Mouse (Mus musculus): ENCODE data around the gene Tnfsf12.
"Not testable (repeated sequence)": the region's sequence is repeated elsewhere in the genome, so short reads cannot be mapped to it uniquely, and the experiment has no call there.

Gene Tnfsf12

DNA sequence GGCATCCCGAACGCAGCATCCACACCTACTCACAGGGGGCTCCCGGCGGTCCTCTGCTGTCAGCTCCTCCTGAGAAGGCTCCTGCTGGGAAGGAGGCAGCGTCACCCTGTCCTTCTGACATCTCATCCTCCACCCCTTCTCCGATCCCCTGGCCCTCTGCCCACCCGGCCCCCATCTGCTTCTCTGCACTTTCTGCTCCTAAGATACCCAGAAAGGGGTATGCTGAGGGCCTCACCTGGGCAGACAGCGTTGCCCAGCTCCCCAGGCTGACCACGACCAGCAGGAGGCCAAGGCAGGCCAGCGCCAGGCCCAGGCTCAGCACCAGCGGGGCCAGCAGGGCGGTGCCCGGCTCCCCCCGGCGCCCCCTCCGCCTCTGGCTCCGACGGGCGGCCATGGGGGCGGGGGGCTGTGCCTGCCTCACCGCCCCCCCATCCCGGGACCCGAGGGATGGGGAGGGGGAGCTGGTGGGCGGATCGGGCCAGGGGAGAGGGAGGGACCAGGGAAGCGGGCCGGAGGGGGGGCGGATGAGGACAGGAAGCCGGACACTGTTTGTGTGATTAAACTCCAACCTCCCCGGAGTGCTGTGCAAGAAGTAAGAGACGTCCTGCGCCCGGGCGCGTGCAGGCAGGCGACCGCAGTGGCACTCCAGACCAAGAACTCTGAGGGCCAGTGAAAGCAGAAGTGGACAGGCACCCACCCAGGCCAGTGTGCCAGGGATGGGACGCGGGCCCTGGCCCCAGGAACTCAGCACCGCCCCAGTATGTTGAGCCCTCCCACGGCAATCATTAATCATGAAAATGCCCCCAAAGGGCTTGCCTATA, at the start of gene Tnfsf12, which contains the start of gene Tnfsfm13:
Tnfsf12 (minus strand) TSS at position 489 of the 821 bp plus-strand sequence.
Tnfsfm13 (minus strand) TSS at position 738 of the 821 bp plus-strand sequence.
- peak; percentile 62 for DNase-seq (ENCODE audit: low spot score)

- DNase-seq (ENCODE audit: low spot score) = not testable (repeated sequence)
Measured at GRCm38 (mm10) chr11:69731408-69731807, 35.8 kb upstream of the Tnfsf12 start.

GRCm38 (mm10) chr11:69729063-69729462, 33.4 kb upstream of the Tnfsf12 start:
- DNase-seq (ENCODE audit: low spot score) = peak; percentile 42

DNA sequence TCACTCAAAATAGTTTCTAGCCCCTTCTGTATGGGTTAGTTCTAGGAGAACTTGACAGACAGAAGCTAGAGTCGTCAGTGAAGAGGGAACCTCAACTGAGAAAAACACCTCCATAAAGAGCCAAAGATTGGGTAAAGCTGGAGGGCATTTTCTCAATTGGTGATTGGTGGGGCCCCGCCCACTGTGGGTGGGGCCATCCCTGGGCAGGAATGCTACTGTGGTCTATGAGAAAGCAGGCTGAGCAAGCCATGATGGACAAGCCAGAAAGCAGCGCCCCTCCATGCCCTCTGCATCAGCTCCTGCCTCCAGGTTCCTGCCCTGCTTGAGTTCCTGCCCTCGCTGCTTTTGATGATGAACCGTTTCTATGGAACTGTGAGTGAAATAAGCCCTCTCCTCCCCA, 30.3 kb upstream of the Tnfsf12 start:
- DNase-seq (ENCODE audit: low spot score) = no peak

DNA sequence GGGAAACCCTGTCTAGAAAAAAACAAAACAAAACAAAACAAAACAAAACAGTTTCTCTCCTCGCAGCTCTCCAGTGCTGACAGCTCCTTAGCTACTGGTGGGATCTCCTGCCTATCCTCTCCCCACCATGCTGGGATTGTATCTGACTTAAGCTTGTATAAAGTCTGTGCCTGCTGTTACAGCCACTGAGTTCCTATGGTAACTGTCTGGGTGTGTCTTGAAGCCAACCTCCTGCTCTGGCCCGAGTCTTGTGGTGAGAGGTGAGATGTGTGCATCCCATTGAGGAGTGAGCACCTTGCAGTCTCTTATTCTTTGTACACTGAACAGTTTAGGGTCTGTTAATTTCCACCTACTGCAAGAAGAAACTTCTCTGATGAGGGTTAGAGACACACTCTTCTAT, 27.4 kb upstream of the Tnfsf12 start:
- no peak for DNase-seq (ENCODE audit: low spot score)

- DNase-seq (ENCODE audit: low spot score) = no peak
Measured at GRCm38 (mm10) chr11:69720852-69721251, 25.2 kb upstream of the Tnfsf12 start.

DNA sequence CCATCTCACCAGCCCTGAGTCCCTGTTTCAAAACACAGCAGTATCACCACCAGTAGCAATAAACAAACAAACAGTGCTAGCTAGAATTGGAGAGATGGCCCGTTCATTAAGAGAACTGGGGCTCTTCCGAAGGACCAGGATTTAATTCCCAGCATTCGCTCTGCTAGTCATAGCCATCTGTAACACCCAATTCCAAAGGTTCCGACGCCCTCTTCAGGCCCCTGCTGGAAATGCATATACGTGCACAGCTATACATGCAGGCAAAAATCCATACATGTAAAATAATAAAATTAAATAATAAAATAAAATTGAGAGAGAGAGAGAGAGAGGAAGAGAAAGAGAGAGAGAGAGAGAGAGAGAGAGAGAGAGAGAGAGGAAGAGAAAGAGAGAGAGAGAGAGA, 23.8 kb upstream of the Tnfsf12 start:
- no peak for DNase-seq (ENCODE audit: low spot score)

DNA sequence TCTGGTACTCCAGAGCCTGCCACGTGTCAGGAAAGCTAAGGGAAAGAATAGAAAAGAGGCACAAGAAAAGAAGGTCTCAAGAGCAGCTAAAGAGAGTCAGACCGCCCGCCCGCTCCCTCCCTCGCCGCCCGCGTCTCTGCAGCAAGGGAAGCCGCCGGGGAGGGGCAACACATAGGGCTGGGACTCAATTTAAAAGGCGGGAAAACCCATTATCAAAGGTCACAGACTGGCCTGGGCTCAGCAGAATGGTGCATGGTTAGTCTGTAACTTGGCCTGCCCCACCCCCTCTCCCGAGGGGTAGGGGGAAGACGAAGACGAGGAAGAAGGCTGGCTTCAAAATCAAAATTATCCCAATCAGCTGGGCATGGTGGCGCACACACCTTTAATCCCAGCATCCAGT, 23.0 kb upstream of the Tnfsf12 start:
- no peak for DNase-seq (ENCODE audit: low spot score)

GRCm38 (mm10) chr11:69716953-69717352, 21.3 kb upstream of the Tnfsf12 start:
- DNase-seq (ENCODE audit: low spot score) = no peak

GRCm38 (mm10) chr11:69715929-69716328, 20.3 kb upstream of the Tnfsf12 start:
- no peak for DNase-seq (ENCODE audit: low spot score)

DNA sequence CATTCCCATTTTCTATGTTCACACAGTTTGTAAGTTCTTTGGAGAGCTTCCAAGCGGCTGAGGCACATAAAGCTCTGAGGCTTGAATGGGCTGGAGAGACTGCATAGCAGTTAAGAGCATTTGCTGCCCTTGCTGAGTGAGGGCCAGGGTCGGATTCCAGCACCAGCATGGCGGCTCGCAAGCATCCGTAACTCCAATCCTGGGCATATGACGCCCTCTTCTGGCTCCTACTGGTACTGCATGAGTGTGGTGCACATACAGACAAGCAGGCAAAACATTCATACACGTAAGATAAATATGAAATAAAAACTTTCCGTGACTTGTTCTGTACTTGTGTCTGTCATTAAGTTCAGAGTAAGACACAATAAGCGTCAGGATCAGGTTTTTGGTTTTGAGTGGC, 19.8 kb upstream of the Tnfsf12 start:
- no peak for DNase-seq (ENCODE audit: low spot score)

- no peak for DNase-seq (ENCODE audit: low spot score)
Measured at GRCm38 (mm10) chr11:69714636-69715329, 19.1 kb upstream of the Tnfsf12 start.

DNA sequence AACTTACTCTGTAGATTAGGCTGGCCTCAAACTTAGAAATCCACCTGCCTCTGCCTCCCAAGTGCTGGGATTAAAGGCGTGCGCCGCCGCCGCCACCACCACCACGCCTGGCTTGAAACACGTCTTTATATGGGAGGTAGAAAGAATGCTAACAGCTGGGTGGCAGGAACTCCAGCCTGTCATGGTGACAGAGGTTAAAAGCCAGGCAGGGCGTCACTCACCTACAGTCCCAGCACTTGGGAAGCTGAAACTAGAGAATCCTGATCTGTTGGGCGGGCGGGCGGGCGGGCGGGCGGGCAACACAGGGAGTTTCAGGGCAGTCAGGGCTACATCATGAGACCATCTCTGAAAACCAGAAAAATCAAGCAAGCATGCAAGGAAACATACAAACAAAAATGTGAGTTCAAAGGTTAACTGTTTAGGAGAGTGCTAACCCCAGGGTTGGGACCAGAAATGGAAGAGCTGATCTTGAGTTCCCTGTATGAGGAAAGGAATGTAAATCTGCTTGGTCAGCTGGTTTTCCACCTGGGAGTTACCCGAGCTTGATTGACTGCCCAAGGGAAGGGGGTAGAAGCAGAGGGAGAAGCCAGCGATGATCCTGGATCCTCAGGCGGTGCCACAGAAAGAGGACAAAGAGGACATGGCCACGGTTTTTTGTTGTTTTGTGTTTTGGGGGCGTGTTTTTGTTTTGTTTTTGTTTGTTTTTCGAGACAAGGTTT, 17.5 kb upstream of the Tnfsf12 start:
- no peak for DNase-seq (ENCODE audit: low spot score)

- no peak for DNase-seq (ENCODE audit: low spot score)
Measured at GRCm38 (mm10) chr11:69711082-69711481, 15.4 kb upstream of the Tnfsf12 start.

DNA sequence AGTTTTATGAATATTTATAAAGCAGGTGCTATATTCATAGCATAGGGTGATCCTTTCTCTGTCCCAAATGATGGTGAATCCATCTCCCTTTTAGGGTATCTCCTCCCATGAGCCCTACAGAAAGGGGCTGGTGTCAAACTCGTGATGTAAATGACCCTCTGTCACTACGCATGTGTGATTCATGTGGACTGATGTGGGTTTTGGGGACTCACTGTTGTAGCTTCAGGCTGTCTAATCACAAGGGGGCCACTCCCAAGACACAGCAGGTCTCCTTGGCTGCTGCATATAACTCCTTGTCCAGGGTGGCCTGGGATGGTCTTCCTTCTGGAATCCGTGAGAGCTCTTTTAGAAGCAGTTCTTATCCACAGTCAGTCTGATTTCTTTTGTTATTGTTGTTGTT, 14.8 kb upstream of the Tnfsf12 start:
- no peak for DNase-seq (ENCODE audit: low spot score)

DNA sequence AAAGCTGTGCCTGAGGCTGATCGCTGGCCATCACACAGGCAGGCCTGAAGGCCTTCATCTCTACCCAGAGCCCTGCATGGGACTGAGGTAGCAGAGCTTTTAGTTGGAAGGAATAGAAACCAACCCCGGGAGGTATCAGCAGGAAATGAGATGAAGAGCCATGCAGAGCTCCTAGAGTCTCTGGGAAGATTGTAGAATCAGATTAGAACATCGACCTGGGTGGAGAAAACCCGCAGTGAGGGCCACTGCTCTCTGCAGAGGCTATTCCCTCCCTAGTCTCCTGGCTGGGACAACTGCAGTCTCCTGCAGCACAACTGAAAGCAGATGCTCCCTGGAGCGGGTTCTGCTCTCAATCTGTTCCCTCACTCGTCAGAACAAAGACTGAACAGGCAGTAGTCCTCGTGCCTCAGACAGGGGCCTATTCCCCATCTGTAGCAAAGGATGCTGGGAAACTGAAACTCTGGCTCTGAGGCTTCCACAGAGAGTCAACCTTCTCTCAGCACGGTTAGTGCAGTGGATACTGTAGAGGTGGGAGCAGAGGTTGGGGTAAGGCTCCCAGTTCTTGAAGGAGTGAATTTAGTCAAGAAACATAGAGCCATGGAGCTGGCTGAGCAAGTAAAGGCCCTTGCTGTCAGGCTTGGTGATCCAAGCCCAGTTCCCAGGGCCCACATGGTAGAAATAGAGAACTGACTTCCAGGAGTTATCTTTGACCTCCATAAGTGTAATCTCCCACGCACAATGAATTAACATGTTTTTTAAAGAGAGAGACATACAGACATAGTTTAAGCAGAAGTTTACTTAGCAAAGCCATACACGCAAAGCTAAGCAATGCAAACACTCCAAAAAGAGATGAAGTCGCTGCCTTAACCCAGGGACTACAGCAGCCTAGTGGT, 14.2 kb upstream of the Tnfsf12 start:
- peak; percentile 29 for DNase-seq (ENCODE audit: low spot score)

DNA sequence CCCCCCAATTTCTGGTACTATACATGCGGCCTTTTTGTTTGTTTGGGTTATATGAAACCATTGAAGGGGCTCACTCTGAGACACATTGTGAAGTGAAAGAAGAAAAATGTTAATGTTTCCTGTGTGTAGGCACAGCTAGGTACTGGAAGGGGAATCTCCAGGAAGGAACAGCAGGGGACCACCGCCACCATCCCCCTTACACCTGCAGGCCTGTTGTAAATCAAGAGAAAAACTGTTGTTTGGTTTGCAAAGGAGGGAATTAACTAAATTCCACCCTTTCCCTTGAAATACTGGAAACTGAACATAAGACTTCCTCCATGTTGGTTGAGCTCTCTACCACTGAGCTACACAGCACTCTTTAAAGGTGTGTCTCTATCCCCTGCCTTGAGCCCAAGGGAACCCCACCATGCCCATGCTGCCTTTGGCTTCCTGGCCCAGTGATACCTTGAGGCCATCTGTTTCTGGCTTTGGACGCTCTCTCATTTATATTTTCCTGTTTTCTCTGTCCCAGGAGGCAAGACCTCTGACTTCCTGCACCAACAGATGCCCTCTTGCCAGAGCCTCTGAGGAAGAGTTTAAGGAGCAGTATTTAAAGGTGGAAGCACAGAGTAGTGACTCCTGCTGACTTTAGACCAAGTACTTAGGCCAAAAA, 13.1 kb upstream of the Tnfsf12 start:
- no peak for DNase-seq (ENCODE audit: low spot score)

GRCm38 (mm10) chr11:69707873-69708381, 12.3 kb upstream of the Tnfsf12 start:
- no peak for DNase-seq (ENCODE audit: low spot score)

DNA sequence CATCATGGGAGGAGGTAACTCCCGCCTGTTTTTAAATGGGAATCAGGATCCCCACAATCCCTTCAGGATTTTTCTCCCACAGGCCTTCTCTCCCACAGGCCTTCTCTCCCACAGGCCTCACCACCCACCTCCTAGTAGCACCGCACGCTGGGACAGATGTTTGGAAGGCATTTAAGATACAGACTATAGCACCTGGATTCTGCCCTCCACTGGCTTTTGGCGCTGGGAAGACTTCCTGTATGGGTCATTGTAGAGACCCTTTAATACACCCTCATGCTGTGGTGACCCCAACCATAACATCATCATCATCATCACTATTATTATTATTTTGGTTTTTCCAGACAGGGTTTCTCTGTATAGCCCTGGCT, 11.8 kb upstream of the Tnfsf12 start:
- DNase-seq (ENCODE audit: low spot score) = no peak

- peak; percentile 28 for DNase-seq (ENCODE audit: low spot score)
Measured at GRCm38 (mm10) chr11:69706775-69707479, 11.3 kb upstream of the Tnfsf12 start.

Measured in layer of hippocampus, adult 11-12 months (tissue).